Mouse (Mus musculus) hindbrain, embryonic 10.5 days (tissue): ENCODE data around the gene Mcm2. TPM values are rescaled to one million over a fixed set of nuclear protein-coding genes. Genes with fewer than 3 reads are reported as not detected.

ENCODE experiments used
- DNase-seq: peaks from one replicate; pipeline ENCODE4 v3.0.0-alpha.2; 2017; ENCODE audit warnings: low spot score
- H3K27ac ChIP-seq: fragments of 300-500 bp; sonication (generic); 2 replicates; pipeline ENCODE4 v1.5.1; 2016; ENCODE audit warnings: mild to moderate bottlenecking, moderate library complexity
- H3K27me3 ChIP-seq: fragments of 300-500 bp; sonication (generic); 2 replicates; pipeline ENCODE4 v1.6.1; 2016; ENCODE audit warnings: mild to moderate bottlenecking; ENCODE audit not compliant: poor library complexity, insufficient read depth, severe bottlenecking
- H3K36me3 ChIP-seq: fragments of 300-500 bp; sonication (generic); 2 replicates; pipeline ENCODE4 v1.6.1; 2016; ENCODE audit warnings: mild to moderate bottlenecking, moderate library complexity
- H3K4me1 ChIP-seq: fragments of 300-500 bp; sonication (generic); replicated peaks from 2 replicates; pipeline ENCODE4 v1.6.1; 2016; ENCODE audit warnings: mild to moderate bottlenecking
- H3K4me3 ChIP-seq: fragments of 300-500 bp; sonication (generic); 2 replicates; pipeline ENCODE4 v1.5.1; 2016; ENCODE audit warnings: mild to moderate bottlenecking, moderate library complexity
- H3K9me3 ChIP-seq: fragments of 300-500 bp; sonication (generic); 2 replicates; pipeline ENCODE4 v1.6.1; 2016; ENCODE audit warnings: mild to moderate bottlenecking, moderate library complexity
- WGBS: fragments of 180-500 bp; shearing (Covaris S2); methylation state at CpG from one replicate; pipeline ENCODE4 v1.1.7; 2016; 5-methylcytosine and 5-hydroxymethylcytosine counted together
- polyA plus RNA-seq: library from polyadenylated mRNA; unstranded; fragments of >200 nt; fragmentation: Nextera tagmentation; extraction: Ambion mirVana; gene quantifications from 2 replicates; pipeline ENCODE4 v1.2.1, GENCODE M21; 2016

Mcm2 gene
- polyA plus RNA-seq, 1 experiment from 2014 or later, result 222 TPM

GRCm38 (mm10) chr6:88884195-88884594, 14.4 kb downstream of the Mcm2 start:
- 96% methylated on average over 10 of the region's 10 CpGs for WGBS
- peaks cover 94% of the 10 kb centered on the region for H3K36me3 ChIP-seq
- H3K27ac ChIP-seq, result 0 out of 2 replicates have a peak overlapping the region, but pooled peaks have one; percentile 12
- no peaks in the 10 kb centered on the region for H3K27me3 ChIP-seq
- DNase-seq, result no peak
- H3K4me1 ChIP-seq, result peaks cover 11% of the 10 kb centered on the region; the same call in 1 of the 2 replicates
- no peaks in the 10 kb centered on the region for H3K9me3 ChIP-seq
- H3K4me3 ChIP-seq, result no peak overlapping the region

DNA sequence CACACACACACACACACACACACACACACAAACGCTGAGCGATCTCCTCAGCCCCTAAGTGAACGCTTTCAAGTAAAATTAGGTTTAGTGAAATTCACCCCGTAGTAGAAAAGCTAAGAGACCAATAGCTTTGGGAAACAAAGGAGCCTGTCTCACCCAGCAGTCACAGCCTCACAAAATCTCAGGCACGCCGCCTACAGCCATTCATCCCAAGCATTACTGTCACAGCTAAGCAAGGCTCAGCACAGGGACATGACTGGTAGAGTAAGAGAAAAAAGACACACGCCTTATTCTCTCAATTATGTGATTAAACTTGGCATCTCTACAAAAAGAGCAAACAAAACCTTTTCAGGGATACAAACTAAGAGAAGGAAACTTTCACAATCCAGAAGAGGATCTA, 17.2 kb downstream of the Mcm2 start:
- H3K4me1 ChIP-seq, result peaks cover 8% of the 10 kb centered on the region; the same call in 1 of the 2 replicates
- no peaks in the 10 kb centered on the region for H3K9me3 ChIP-seq
- 77% methylated on average over 7 of the region's 7 CpGs for WGBS
- H3K27me3 ChIP-seq, result peaks cover 6% of the 10 kb centered on the region; the same call in 1 of the 2 replicates
- DNase-seq, result no peak
- H3K4me3 ChIP-seq, result no peak overlapping the region
- H3K27ac ChIP-seq, result peak overlapping the region; percentile 29; the same call in 1 of the 2 replicates
- H3K36me3 ChIP-seq, result peaks cover 76% of the 10 kb centered on the region

- Histone ChIP-seq H3K36me3 (peaks cover 57% of the 10 kb centered on the region), H3K27ac (no peak overlapping the region), H3K4me1 (peaks cover 14% of the 10 kb centered on the region; the same call in 1 of the 2 replicates), H3K9me3 (0 out of 2 replicates have a peak, but pooled peaks cover 6% of the 10 kb centered on the region), H3K4me3 (no peak overlapping the region), H3K27me3 (peaks cover 21% of the 10 kb centered on the region)
- no peak for DNase-seq
- 67% methylated on average over 4 of the region's 4 CpGs for WGBS
Observed at GRCm38 (mm10) chr6:88879471-88879870, 19.1 kb downstream of the Mcm2 start.

DNA sequence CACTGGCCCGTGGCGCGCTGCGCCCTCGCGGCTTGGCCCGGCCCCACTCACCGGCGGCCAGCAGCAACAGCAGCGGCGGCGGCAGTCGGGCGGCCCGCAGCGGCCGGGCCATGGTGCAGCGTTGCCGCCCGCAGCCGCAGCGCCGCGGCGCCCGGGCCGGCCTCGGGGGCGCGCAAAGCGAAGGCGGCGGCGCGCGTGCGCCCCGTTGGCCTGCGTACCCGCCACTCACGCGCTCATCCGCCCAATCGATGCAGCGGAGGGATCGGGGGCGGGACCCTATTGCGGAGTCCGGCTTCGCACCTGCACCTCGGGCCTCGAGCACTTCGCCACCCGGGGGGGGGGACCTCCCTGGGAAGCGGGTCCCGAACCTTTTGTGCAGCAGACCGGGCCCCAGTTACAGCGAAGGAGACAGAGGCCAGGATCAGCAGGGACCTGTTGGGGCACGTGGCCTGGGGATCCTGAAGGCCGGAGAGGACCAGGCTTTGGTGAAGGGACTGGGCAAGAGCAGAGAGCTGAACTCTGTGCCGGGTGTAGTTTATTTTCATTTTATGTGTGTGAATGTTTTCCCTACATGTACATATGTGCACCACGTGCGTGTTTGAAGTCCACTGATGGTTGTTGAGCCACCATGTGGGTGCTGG, 23.6 kb downstream of the Mcm2 start, which contains the start of gene Podxl2:
Gene Podxl2 (minus strand): TSS at position 177 of the 641 bp plus-strand sequence.
- Histone ChIP-seq H3K9me3 (0 out of 2 replicates have a peak, but pooled peaks cover 6% of the 10 kb centered on the region), H3K4me1 (peaks cover 42% of the 10 kb centered on the region), H3K36me3 (peaks cover 13% of the 10 kb centered on the region), H3K4me3 (peak within 1 kb of the TSS; percentile 86), H3K27me3 (peaks cover 42% of the 10 kb centered on the region), H3K27ac (peak within 1 kb of the TSS; percentile 94)
- peak; percentile 87 for DNase-seq
- 4% methylated on average over 63 of the region's 63 CpGs for WGBS

DNA sequence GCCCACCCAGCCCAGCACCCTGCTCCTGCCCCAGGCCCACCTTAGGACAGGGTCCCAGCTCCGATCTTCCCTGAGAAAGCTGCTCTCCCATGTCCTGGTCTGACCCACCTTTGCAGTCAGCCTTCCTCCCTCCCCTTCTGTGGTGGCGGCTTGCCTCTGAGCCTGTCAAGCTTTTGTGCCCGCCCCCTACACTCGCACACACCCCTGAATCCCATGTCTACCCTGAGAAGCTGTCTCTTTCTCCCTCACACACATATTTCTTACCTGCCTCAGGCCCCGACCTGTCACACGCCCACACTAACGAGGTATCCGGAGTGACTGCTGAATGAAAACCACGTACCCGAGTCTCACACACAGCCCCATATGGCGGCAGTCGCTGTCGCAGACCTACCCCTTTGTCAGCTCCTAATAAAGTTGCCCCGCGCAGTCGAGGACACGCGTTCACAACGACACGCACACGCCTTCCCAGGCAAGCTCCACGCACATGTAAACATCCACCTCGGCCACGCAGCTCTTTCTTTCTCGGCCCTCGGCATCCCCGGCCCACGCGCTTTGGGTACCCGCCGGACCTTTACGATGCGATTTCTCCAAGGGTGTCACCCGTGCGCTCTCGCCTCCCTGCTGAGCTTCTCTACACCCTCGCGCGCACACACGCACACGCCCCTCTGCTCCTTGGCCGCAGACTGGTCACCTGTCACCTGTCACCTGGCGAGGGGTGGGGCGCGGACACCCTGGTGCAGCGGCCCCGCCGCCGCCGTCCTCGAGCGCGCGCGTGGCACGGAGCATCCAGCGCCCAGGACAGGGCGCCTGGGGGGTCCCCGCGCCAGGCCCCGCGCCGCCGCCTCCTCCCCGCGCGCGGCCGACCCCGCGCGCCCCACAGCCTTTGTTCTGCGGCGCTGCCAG, 24.4 kb downstream of the Mcm2 start:
- peak overlapping the region; percentile 94 for H3K27ac ChIP-seq
- 0 out of 2 replicates have a peak, but pooled peaks cover 6% of the 10 kb centered on the region for H3K9me3 ChIP-seq
- H3K4me1 ChIP-seq, result peaks cover 43% of the 10 kb centered on the region
- WGBS, result 3% methylated on average over 73 of the region's 74 CpGs
- H3K27me3 ChIP-seq, result peaks cover 42% of the 10 kb centered on the region
- DNase-seq, result peak; percentile 49
- peaks cover 11% of the 10 kb centered on the region for H3K36me3 ChIP-seq
- H3K4me3 ChIP-seq, result peak overlapping the region; percentile 86

- Histone ChIP-seq H3K9me3 (0 out of 2 replicates have a peak, but pooled peaks cover 6% of the 10 kb centered on the region), H3K4me3 (peak overlapping the region; percentile 86), H3K4me1 (peaks cover 43% of the 10 kb centered on the region), H3K27ac (peak overlapping the region; percentile 94), H3K27me3 (peaks cover 42% of the 10 kb centered on the region), H3K36me3 (0 out of 2 replicates have a peak, but pooled peaks cover 3% of the 10 kb centered on the region)
- peak; percentile 19 for DNase-seq
- 25% methylated on average over 7 of the region's 7 CpGs for WGBS
Observed at GRCm38 (mm10) chr6:88872811-88873210, 25.8 kb downstream of the Mcm2 start.

GRCm38 (mm10) chr6:88871546-88871945, 27.0 kb downstream of the Mcm2 start:
- no peak for DNase-seq
- WGBS, result 63% methylated on average over 8 of the region's 8 CpGs
- H3K4me1 ChIP-seq, result peaks cover 43% of the 10 kb centered on the region
- H3K4me3 ChIP-seq, result no peak overlapping the region
- peaks cover 38% of the 10 kb centered on the region for H3K27me3 ChIP-seq
- 0 out of 2 replicates have a peak, but pooled peaks cover 3% of the 10 kb centered on the region for H3K36me3 ChIP-seq
- H3K9me3 ChIP-seq, result 0 out of 2 replicates have a peak, but pooled peaks cover 6% of the 10 kb centered on the region
- H3K27ac ChIP-seq, result no peak overlapping the region

- no peak overlapping the region for H3K4me3 ChIP-seq
- 0 out of 2 replicates have a peak, but pooled peaks cover 3% of the 10 kb centered on the region for H3K9me3 ChIP-seq
- 0 out of 2 replicates have a peak, but pooled peaks cover 3% of the 10 kb centered on the region for H3K36me3 ChIP-seq
- WGBS, result 68% methylated on average over 4 of the region's 4 CpGs
- no peak for DNase-seq
- H3K27me3 ChIP-seq, result peaks cover 29% of the 10 kb centered on the region
- no peak overlapping the region for H3K27ac ChIP-seq
- peaks cover 43% of the 10 kb centered on the region for H3K4me1 ChIP-seq
Observed at GRCm38 (mm10) chr6:88870594-88870993, 28.0 kb downstream of the Mcm2 start.

- 89% methylated on average over 7 of the region's 7 CpGs for WGBS
- peaks cover 10% of the 10 kb centered on the region for H3K36me3 ChIP-seq
- H3K27ac ChIP-seq, result no peak overlapping the region
Observed at GRCm38 (mm10) chr6:88869459-88869858, 29.1 kb downstream of the Mcm2 start.

DNA sequence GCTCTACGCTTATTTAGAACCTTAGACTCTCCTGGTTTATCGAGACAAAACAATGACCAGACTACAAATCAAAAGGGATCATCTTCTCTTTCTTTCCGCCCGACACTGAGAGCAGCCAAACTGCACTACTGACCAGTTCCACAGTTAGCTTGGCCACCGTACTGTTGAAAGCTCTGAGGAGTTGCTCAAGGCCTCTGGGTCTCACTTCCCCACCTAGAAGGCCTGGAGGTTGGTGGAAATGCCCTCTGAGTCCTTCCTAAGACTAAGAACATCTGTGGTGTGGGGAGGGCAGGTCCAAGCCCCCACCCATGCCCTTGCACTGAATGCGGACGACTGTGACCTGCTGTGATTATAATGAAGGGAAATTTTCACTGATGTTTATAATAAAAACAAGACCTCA, 32.9 kb downstream of the Mcm2 start:
- Histone ChIP-seq H3K27ac (no peak overlapping the region), H3K9me3 (peaks cover 7% of the 10 kb centered on the region), H3K27me3 (no peaks in the 10 kb centered on the region), H3K4me1 (0 out of 2 replicates have a peak, but pooled peaks cover 7% of the 10 kb centered on the region), H3K36me3 (peaks cover 45% of the 10 kb centered on the region), H3K4me3 (no peak overlapping the region)
- 84% methylated on average over 7 of the region's 7 CpGs for WGBS
- no peak for DNase-seq

More at GRCm38 (mm10) chr6:88869459-88869858, 29.1 kb downstream of the Mcm2 start:
- DNase-seq, result no peak
- Histone ChIP-seq H3K9me3 (no peaks in the 10 kb centered on the region), H3K4me3 (no peak overlapping the region), H3K27me3 (peaks cover 20% of the 10 kb centered on the region), H3K4me1 (peaks cover 36% of the 10 kb centered on the region)

DNA sequence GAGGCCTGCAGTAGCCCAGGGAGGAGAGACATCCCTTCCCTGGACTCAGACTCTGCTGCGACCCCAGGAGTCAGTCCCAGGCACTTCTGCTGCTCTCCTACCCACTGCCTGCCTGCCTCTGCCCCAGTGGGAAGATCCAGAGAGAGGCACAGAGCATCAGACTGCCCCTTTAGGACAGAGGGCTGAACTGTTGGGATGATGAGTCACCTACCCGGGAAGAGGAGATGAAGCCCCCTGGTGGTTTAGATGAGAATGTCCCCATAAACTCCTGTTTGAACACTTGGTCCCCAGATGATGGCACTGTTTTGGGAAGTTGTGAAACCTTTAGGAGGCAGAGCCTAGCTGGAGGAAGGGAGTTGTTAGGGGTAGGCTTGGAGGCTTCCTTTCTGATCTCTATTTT, 37.7 kb downstream of the Mcm2 start:
- H3K27me3 ChIP-seq, result no peaks in the 10 kb centered on the region
- peak; percentile 30 for DNase-seq
- H3K36me3 ChIP-seq, result peaks cover 68% of the 10 kb centered on the region
- 0 out of 2 replicates have a peak, but pooled peaks cover 3% of the 10 kb centered on the region for H3K4me1 ChIP-seq
- no peak overlapping the region for H3K4me3 ChIP-seq
- 22% methylated on average over 2 of the region's 2 CpGs for WGBS
- H3K27ac ChIP-seq, result no peak overlapping the region
- peaks cover 7% of the 10 kb centered on the region for H3K9me3 ChIP-seq

- H3K4me3 ChIP-seq, result no peak overlapping the region
Observed at GRCm38 (mm10) chr6:88858341-88858740, 40.2 kb downstream of the Mcm2 start.

More at GRCm38 (mm10) chr6:88858341-88858740, 40.2 kb downstream of the Mcm2 start:
- WGBS, result 79% methylated on average over 7 of the region's 7 CpGs
- H3K27ac ChIP-seq, result no peak overlapping the region
- no peaks in the 10 kb centered on the region for H3K27me3 ChIP-seq
- peaks cover 66% of the 10 kb centered on the region for H3K36me3 ChIP-seq
- 0 out of 2 replicates have a peak, but pooled peaks cover 3% of the 10 kb centered on the region for H3K4me1 ChIP-seq
- H3K9me3 ChIP-seq, result peaks cover 7% of the 10 kb centered on the region
- DNase-seq, result no peak
